Mouse (Mus musculus): ENCODE results near the gene Polrmt. TPM values are rescaled to one million over a fixed set of nuclear protein-coding genes. Genes with fewer than 3 reads are reported as not detected.

Polrmt gene
- total and polyA plus RNA-seq, 3 experiments, result 13.5 to 50.5 (median 49.0) TPM

DNA sequence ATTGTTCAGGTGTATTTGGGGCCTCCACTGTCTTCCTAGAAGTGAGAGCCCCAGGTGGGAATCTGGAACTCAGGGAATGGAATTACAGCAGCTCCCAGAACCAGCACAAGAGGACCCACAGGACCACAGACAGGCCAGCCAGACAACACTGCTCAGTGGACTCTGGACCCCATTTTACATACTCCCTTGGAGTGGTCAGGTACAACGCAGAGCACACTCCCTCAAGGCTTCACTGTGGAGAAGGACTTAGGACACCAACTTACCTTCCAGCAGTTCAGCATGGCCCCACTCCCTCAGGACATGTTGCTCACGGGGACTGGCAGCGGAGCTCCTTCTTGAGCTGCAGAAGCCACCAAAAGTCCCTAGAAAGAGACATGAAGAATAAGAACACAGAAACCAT lies 970 bp downstream of the Polrmt start:
- peak overlapping the region; percentile 91 for H3K4me2 ChIP-seq (ENCODE audit: insufficient read depth, low read depth, poor library complexity, severe bottlenecking)
- peak overlapping the region; percentile 74 for H3K9ac ChIP-seq (ENCODE audit: insufficient read depth, low read depth)
- no peaks in the 10 kb centered on the region for H3K27me3 ChIP-seq (replicated peaks)
- TF ChIP-seq BHLHE40 (IDR thresholded peaks at IDR 0.05; ENCODE audit: low read depth, low read length) (no peak), MXI1 (IDR thresholded peaks at IDR 0.05; ENCODE audit: low read depth, low read length) (no peak), USF1 (IDR thresholded peaks at IDR 0.05; ENCODE audit: low read depth, low read length) (no peak), HCFC1 (IDR thresholded peaks at IDR 0.05; ENCODE audit: low read depth, low read length) (no peak), TBP (conservative IDR thresholded peaks at IDR 0.05; ENCODE audit: low read depth, low read length) (no peak), SMC3 (IDR thresholded peaks at IDR 0.05; ENCODE audit: low read depth, low read length) (no peak), POLR2A (IDR thresholded peaks at IDR 0.05; ENCODE audit: low read depth, low read length) (no peak), MAX (IDR thresholded peaks at IDR 0.05; ENCODE audit: low read length) (no peak), POLR2AphosphoS2 (IDR thresholded peaks at IDR 0.05; ENCODE audit: low read depth, low read length) (no peak), RCOR1 (conservative IDR thresholded peaks at IDR 0.05; ENCODE audit: low read depth, low read length) (no peak), KAT2A (IDR thresholded peaks at IDR 0.05; ENCODE audit: insufficient replicate concordance, low read length) (no peak), MYC (IDR thresholded peaks at IDR 0.05; ENCODE audit: low read depth, low read length) (no peak), CTCF (conservative IDR thresholded peaks at IDR 0.05 in 1 of 2, IDR thresholded peaks at IDR 0.05 in 1 of 2; ENCODE audit: low read depth in 2 of 2, low read length in 2 of 2) (no peak), MAZ (IDR thresholded peaks at IDR 0.05; ENCODE audit: low read depth, low read length) (no peak), USF2 (conservative IDR thresholded peaks at IDR 0.05; ENCODE audit: low read depth, low read length) (no peak)
- no peaks in the 10 kb centered on the region for H3K9me3 ChIP-seq (replicated peaks; ENCODE audit: low read length)
- peaks cover 8 to 34% of the 10 kb centered on the region in 2 experiments for H3K4me1 ChIP-seq (ENCODE audit: control insufficient read depth in 1 of 2, insufficient read depth in 2 of 2)
- dilution Hi-C loops (cut with MboI; ENCODE audit: extremely low pct_ligation_motif_present, extremely low pct_unique_long_range_greater_than_20kb, low sequenced_read_pairs), result no loop called here
- H3K79me2 ChIP-seq (replicated peaks; ENCODE audit: control insufficient read depth, extremely low read depth, insufficient read depth, poor library complexity, severe bottlenecking), result peaks cover 8% of the 10 kb centered on the region
- peak overlapping the region; percentile 69 to 92 (median 69) for H3K4me3 ChIP-seq (replicated peaks in 1 of 3; ENCODE audit: low read depth in 2 of 3, low read length in 2 of 3, poor library complexity in 1 of 3)
- H3K27ac ChIP-seq (ENCODE audit: insufficient read depth, low read depth), result no peak overlapping the region
- in situ Hi-C loops (cut with MboI; ENCODE audit: low pct_ligation_motif_present, low pct_unique_long_range_greater_than_20kb, low sequenced_read_pairs), result no loop called here
- no peak for DNase-seq (ENCODE audit: extremely low read depth)
- H3K36me3 ChIP-seq (replicated peaks in 1 of 2; ENCODE audit: control insufficient read depth in 1 of 2, insufficient read depth in 1 of 2, low read length in 1 of 2), result peaks cover 40 to 47% of the 10 kb centered on the region in 2 experiments

DNA sequence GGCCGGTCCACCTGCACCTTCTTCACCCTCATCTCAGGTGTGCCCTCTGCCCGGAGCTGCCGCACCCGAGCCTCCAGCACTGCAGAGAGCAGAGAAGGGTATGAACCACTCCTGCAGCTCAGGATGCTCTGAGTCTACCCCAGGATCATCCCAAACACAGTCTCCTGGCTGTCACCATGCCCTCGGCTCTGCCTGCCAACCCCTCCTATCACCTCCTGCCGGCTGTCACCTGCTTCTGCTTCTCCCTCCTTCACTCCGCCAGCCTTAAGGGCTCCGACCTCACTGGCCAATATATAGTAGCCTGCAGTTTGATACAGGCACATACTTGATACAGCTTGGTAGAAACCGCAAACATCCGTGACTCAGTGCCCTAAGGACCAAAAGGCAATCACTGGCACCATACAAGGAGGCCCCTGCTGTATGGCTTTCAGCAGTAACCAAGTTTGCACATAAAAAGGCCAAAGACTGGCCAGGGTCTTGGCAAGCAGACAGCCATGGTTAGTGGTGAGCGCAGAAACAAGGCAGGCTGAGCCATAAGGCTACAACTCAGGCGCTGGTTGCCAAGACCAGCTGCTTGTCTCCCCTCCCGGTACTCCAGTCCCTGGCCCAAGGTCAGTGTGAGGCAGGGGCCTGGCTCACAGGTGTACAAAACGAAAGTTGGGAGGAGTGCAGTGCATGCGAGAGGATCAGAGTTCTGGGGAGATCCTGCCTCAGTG lies 2.6 kb downstream of the Polrmt start:
- H3K27ac ChIP-seq (ENCODE audit: insufficient read depth, low read depth), result no peak overlapping the region
- no peak overlapping the region for H3K9ac ChIP-seq (ENCODE audit: insufficient read depth, low read depth)
- no peak overlapping the region for H3K4me3 ChIP-seq (replicated peaks in 1 of 3; ENCODE audit: low read depth in 2 of 3, low read length in 2 of 3, poor library complexity in 1 of 3)
- DNase-seq (ENCODE audit: extremely low read depth), result no peak
- no peak for TF ChIP-seq CHD2 (IDR thresholded peaks at IDR 0.05; ENCODE audit: low read length)
- no peak for TF ChIP-seq POLR2AphosphoS2 (IDR thresholded peaks at IDR 0.05; ENCODE audit: low read depth, low read length)
- TF ChIP-seq MEF2A (IDR thresholded peaks at IDR 0.05; ENCODE audit: borderline replicate concordance, low read depth, low read length), result no peak
- TF ChIP-seq NELFE (IDR thresholded peaks at IDR 0.05; ENCODE audit: low read depth, low read length), result no peak
- no peak for TF ChIP-seq MAFK (IDR thresholded peaks at IDR 0.05; ENCODE audit: insufficient replicate concordance, low read length)
- no peak for TF ChIP-seq USF2 (conservative IDR thresholded peaks at IDR 0.05; ENCODE audit: low read depth, low read length)
- no peak for TF ChIP-seq ETS1 (conservative IDR thresholded peaks at IDR 0.05; ENCODE audit: low read depth, low read length)
- TF ChIP-seq MYC (IDR thresholded peaks at IDR 0.05; ENCODE audit: low read depth, low read length), result no peak
- no peak for TF ChIP-seq BHLHE40 (IDR thresholded peaks at IDR 0.05; ENCODE audit: low read depth, low read length)
- TF ChIP-seq EP300 (IDR thresholded peaks at IDR 0.05; ENCODE audit: low read length), result no peak
- no peak for TF ChIP-seq ZMIZ1 (IDR thresholded peaks at IDR 0.05; ENCODE audit: low read depth, low read length)
- TF ChIP-seq MAZ (IDR thresholded peaks at IDR 0.05; ENCODE audit: low read depth, low read length), result no peak
- TF ChIP-seq POLR2A (IDR thresholded peaks at IDR 0.05; ENCODE audit: low read depth, low read length), result no peak
- no peak for TF ChIP-seq SMC3 (IDR thresholded peaks at IDR 0.05; ENCODE audit: low read depth, low read length)
- TF ChIP-seq KAT2A (IDR thresholded peaks at IDR 0.05; ENCODE audit: insufficient replicate concordance, low read length), result no peak
- H3K36me3 ChIP-seq (replicated peaks in 1 of 2; ENCODE audit: control insufficient read depth in 1 of 2, insufficient read depth in 1 of 2, low read length in 1 of 2), result peaks cover 56 to 63% of the 10 kb centered on the region in 2 experiments
- dilution Hi-C loops (cut with MboI; ENCODE audit: extremely low pct_ligation_motif_present, extremely low pct_unique_long_range_greater_than_20kb, low sequenced_read_pairs) (no loop called here), in situ Hi-C loops (cut with MboI; ENCODE audit: low pct_ligation_motif_present, low pct_unique_long_range_greater_than_20kb, low sequenced_read_pairs) (no loop called here)
- peaks cover 8 to 28% of the 10 kb centered on the region in 2 experiments for H3K4me1 ChIP-seq (ENCODE audit: control insufficient read depth in 1 of 2, insufficient read depth in 2 of 2)
- peaks cover 8% of the 10 kb centered on the region for H3K79me2 ChIP-seq (replicated peaks; ENCODE audit: control insufficient read depth, extremely low read depth, insufficient read depth, poor library complexity, severe bottlenecking)
- no peak overlapping the region for H3K4me2 ChIP-seq (ENCODE audit: insufficient read depth, low read depth, poor library complexity, severe bottlenecking)
- no peaks in the 10 kb centered on the region for H3K27me3 ChIP-seq (replicated peaks)
- no peaks in the 10 kb centered on the region for H3K9me3 ChIP-seq (replicated peaks; ENCODE audit: low read length)
